Mouse (Mus musculus): ENCODE data around the gene C730034F03Rik.

DNA sequence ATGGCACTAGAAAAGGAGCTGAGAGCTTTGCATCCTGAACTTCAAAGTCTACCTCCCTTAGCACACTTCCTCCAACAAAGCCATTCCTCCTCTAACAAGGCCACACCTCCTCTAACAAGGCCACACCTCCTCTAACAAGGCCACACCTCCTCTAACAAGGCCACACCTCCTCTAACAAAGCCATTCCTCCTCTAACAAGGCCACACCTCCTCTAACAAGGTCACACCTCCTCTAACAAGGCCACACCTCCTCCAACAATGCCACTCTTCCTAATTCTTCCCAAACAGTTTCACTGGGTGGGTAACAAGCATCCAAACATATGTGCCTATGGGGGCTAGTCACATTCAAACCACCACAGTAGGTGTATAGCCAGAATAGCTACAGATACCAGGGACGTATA, 26.9 kb upstream of the C730034F03Rik start:
- TF ChIP-seq POLR2A (IDR thresholded peaks at IDR 0.05; ENCODE audit: borderline replicate concordance, extremely low read depth, low read depth, low read length) (no peak), CTCF (IDR thresholded peaks at IDR 0.05; ENCODE audit: insufficient read depth, low read length) (no peak)
